Mouse (Mus musculus) heart, embryonic 16.5 days (tissue): ENCODE measurements around the gene Slc13a4. TPM values are rescaled to one million over a fixed set of nuclear protein-coding genes. Genes with fewer than 3 reads are reported as not detected.
A peak's percentile ranks its signal among the peaks of the same experiment; 100 is the strongest.

ENCODE experiments used
- ATAC-seq: fragments of 200-750 bp; cut with Nextera tagmentation; replicated peaks from 2 replicates; pipeline ENCODE4 v1.8.0; 2017; ENCODE audit warnings: moderate number of reproducible peaks; ENCODE audit not compliant: insufficient read depth, low FRiP score; ENCODE audit errors: extremely low read depth
- H3K27ac ChIP-seq: fragments of 300-500 bp; sonication (generic); 2 replicates; pipeline ENCODE4 v1.5.1; 2014; ENCODE audit warnings: mild to moderate bottlenecking, low read length, control low read depth, moderate library complexity
- H3K27me3 ChIP-seq: fragments of 300-500 bp; sonication (generic); 2 replicates; pipeline ENCODE4 v1.6.1; 2014; ENCODE audit warnings: low read length, mixed read lengths; ENCODE audit not compliant: control insufficient read depth, insufficient read depth
- H3K36me3 ChIP-seq: fragments of 300-500 bp; sonication (generic); 2 replicates; pipeline ENCODE4 v1.6.1; 2014; ENCODE audit not compliant: control insufficient read depth, insufficient read depth
- H3K4me1 ChIP-seq: fragments of 300-500 bp; sonication (generic); 2 replicates; pipeline ENCODE4 v1.6.1; 2014; ENCODE audit warnings: low read length, mixed read lengths; ENCODE audit not compliant: control insufficient read depth, insufficient read depth
- H3K4me2 ChIP-seq: fragments of 300-500 bp; sonication (generic); 2 replicates; pipeline ENCODE4 v1.6.1; 2014; ENCODE audit warnings: low read depth, mild to moderate bottlenecking, control low read depth, low read length
- H3K4me3 ChIP-seq: fragments of 300-500 bp; sonication (generic); 2 replicates; pipeline ENCODE4 v1.5.1; 2014; ENCODE audit warnings: mild to moderate bottlenecking, control low read depth, low read length
- H3K9ac ChIP-seq: fragments of 300-500 bp; sonication (generic); 2 replicates; pipeline ENCODE4 v1.6.1; 2014; ENCODE audit warnings: low read length, control low read depth
- H3K9me3 ChIP-seq: fragments of 300-500 bp; sonication (generic); replicated peaks from 2 replicates; pipeline ENCODE4 v1.6.1; 2016; ENCODE audit warnings: low read length; ENCODE audit not compliant: control insufficient read depth
- WGBS: fragments of 180-500 bp; shearing (Covaris S2); extraction: QIAGEN DNeasy Blood & Tissue Kit; methylation state at CpG from one replicate; pipeline ENCODE4 v1.1.7; 2014; 5-methylcytosine and 5-hydroxymethylcytosine counted together
- polyA plus RNA-seq: library from polyadenylated mRNA; unstranded; fragments of >200 nt; fragmentation: Nextera tagmentation; extraction: Ambion mirVana; gene quantifications from 2 replicates; pipeline ENCODE4 v1.2.1, GENCODE M21; 2015

Slc13a4 gene
- polyA plus RNA-seq, 1 experiment from 2014 or later: 0.54 TPM

GRCm38 (mm10) chr6:35257626-35258190, 50.2 kb downstream of the Slc13a4 start:
- no peaks in the 10 kb centered on the region for H3K27me3 ChIP-seq
- peak overlapping the region; percentile 12; the same call in 1 of the 2 replicates for H3K27ac ChIP-seq
- H3K9me3 ChIP-seq: no peaks in the 10 kb centered on the region
- H3K4me1 ChIP-seq: peaks cover 62% of the 10 kb centered on the region
- no peak overlapping the region for H3K9ac ChIP-seq
- WGBS: 83% methylated on average over 13 of the region's 13 CpGs
- peak overlapping the region; percentile 40 for H3K4me2 ChIP-seq
- no peak for ATAC-seq
- H3K4me3 ChIP-seq: no peak overlapping the region
- 0 out of 2 replicates have a peak, but pooled peaks cover 5% of the 10 kb centered on the region for H3K36me3 ChIP-seq

- H3K4me3 ChIP-seq: peak overlapping the region; percentile 20; the same call in 1 of the 2 replicates
- no peaks in the 10 kb centered on the region for H3K9me3 ChIP-seq
- no peak overlapping the region for H3K9ac ChIP-seq
- no peak for ATAC-seq
- H3K4me1 ChIP-seq: peaks cover 67% of the 10 kb centered on the region
- H3K36me3 ChIP-seq: no peaks in the 10 kb centered on the region
- 17% methylated on average over 7 of the region's 7 CpGs for WGBS
- no peaks in the 10 kb centered on the region for H3K27me3 ChIP-seq
- H3K4me2 ChIP-seq: peak overlapping the region; percentile 40
- peak overlapping the region; percentile 56 for H3K27ac ChIP-seq
Observed at GRCm38 (mm10) chr6:35256691-35257090, 51.2 kb downstream of the Slc13a4 start.

GRCm38 (mm10) chr6:35255017-35255416, 52.9 kb downstream of the Slc13a4 start:
- Histone ChIP-seq H3K4me3 (peak overlapping the region; percentile 90), H3K9ac (peak overlapping the region; percentile 66; the same call in 1 of the 2 replicates), H3K4me1 (peaks cover 60% of the 10 kb centered on the region), H3K27ac (peak overlapping the region; percentile 68), H3K36me3 (no peaks in the 10 kb centered on the region), H3K9me3 (no peaks in the 10 kb centered on the region), H3K27me3 (no peaks in the 10 kb centered on the region), H3K4me2 (peak overlapping the region; percentile 79)
- ATAC-seq: no peak
- 50% methylated on average over 12 of the region's 12 CpGs for WGBS

GRCm38 (mm10) chr6:35254136-35254904, 53.6 kb downstream of the Slc13a4 start:
- no peak for ATAC-seq

GRCm38 (mm10) chr6:35253474-35253873, 54.5 kb downstream of the Slc13a4 start:
- H3K27me3 ChIP-seq: no peaks in the 10 kb centered on the region
- H3K36me3 ChIP-seq: no peaks in the 10 kb centered on the region
- peak overlapping the region; percentile 90 for H3K4me3 ChIP-seq
- ATAC-seq: no peak
- WGBS: 43% methylated on average over 5 of the region's 5 CpGs
- H3K4me1 ChIP-seq: peaks cover 51% of the 10 kb centered on the region
- no peaks in the 10 kb centered on the region for H3K9me3 ChIP-seq
- peak overlapping the region; percentile 79 for H3K4me2 ChIP-seq
- H3K27ac ChIP-seq: peak overlapping the region; percentile 96
- peak overlapping the region; percentile 95 for H3K9ac ChIP-seq

More at GRCm38 (mm10) chr6:35254136-35254904, 53.6 kb downstream of the Slc13a4 start:
- Histone ChIP-seq H3K4me1 (peaks cover 55% of the 10 kb centered on the region), H3K36me3 (no peaks in the 10 kb centered on the region), H3K27ac (peak overlapping the region; percentile 68), H3K9ac (peak overlapping the region; percentile 66), H3K9me3 (no peaks in the 10 kb centered on the region), H3K27me3 (no peaks in the 10 kb centered on the region), H3K4me2 (peak overlapping the region; percentile 79), H3K4me3 (peak overlapping the region; percentile 90)
- WGBS: 16% methylated on average over 9 of the region's 9 CpGs

- Histone ChIP-seq H3K4me1 (peaks cover 45% of the 10 kb centered on the region), H3K27ac (peak overlapping the region; percentile 96), H3K4me2 (peak overlapping the region; percentile 79), H3K27me3 (no peaks in the 10 kb centered on the region), H3K4me3 (peak overlapping the region; percentile 90), H3K36me3 (no peaks in the 10 kb centered on the region), H3K9ac (peak overlapping the region; percentile 95), H3K9me3 (no peaks in the 10 kb centered on the region)
- peak; percentile 92 for ATAC-seq
- WGBS: under 1% methylated on average over 60 of the region's 60 CpGs
Observed at GRCm38 (mm10) chr6:35252477-35253346, 55.2 kb downstream of the Slc13a4 start.

- H3K36me3 ChIP-seq: peaks cover 2% of the 10 kb centered on the region; the same call in 1 of the 2 replicates
- H3K4me3 ChIP-seq: no peak overlapping the region
- H3K27me3 ChIP-seq: no peaks in the 10 kb centered on the region
- H3K27ac ChIP-seq: peak overlapping the region; percentile 41; the same call in 1 of the 2 replicates
- peak; percentile 3; the same call in 1 of the 2 replicates for ATAC-seq
- peak overlapping the region; percentile 55 for H3K9ac ChIP-seq
- WGBS: 65% methylated on average over 17 of the region's 17 CpGs
- peak overlapping the region; percentile 79; the same call in 1 of the 2 replicates for H3K4me2 ChIP-seq
- peaks cover 38% of the 10 kb centered on the region for H3K4me1 ChIP-seq
- no peaks in the 10 kb centered on the region for H3K9me3 ChIP-seq
Observed at GRCm38 (mm10) chr6:35251807-35252476, 56.0 kb downstream of the Slc13a4 start.

- Histone ChIP-seq H3K27ac (no peak overlapping the region), H3K36me3 (peaks cover 46% of the 10 kb centered on the region), H3K4me2 (no peak overlapping the region), H3K4me3 (no peak overlapping the region), H3K4me1 (no peaks in the 10 kb centered on the region), H3K9me3 (peaks cover 4% of the 10 kb centered on the region; the same call in 1 of the 2 replicates), H3K27me3 (no peaks in the 10 kb centered on the region), H3K9ac (no peak overlapping the region)
- WGBS: 52% methylated on average over 5 of the region's 5 CpGs
- no peak for ATAC-seq
Observed at GRCm38 (mm10) chr6:35245086-35245485, 62.8 kb downstream of the Slc13a4 start.
